Mouse (Mus musculus) telencephalon, adult 2 months (tissue): ENCODE data around the gene Dmtf1.
A peak's percentile ranks its signal among the peaks of the same experiment; 100 is the strongest.
"Not testable (repeated sequence)": the region's sequence is repeated elsewhere in the genome, so short reads cannot be mapped to it uniquely, and the experiment has no call there.

Source experiments
- DNase-seq: peaks from one replicate; pipeline ENCODE4 v3.0.0-alpha.2; 2011; ENCODE audit warnings: low read depth, low spot score

Dmtf1 gene

GRCm38 (mm10) chr5:9161456-9162041 is at the start of gene Dmtf1:
Gene Dmtf1, minus strand, starts transcription at chr5:9161776.
- DNase-seq = peak; percentile 89

- DNase-seq = no peak
Observed at GRCm38 (mm10) chr5:9186467-9186866, 24.9 kb upstream of the Dmtf1 start.

- no peak for DNase-seq
Observed at GRCm38 (mm10) chr5:9173295-9173694, 11.7 kb upstream of the Dmtf1 start.

- not testable (repeated sequence) for DNase-seq
Observed at GRCm38 (mm10) chr5:9169328-9170005, 7.9 kb upstream of the Dmtf1 start.

GRCm38 (mm10) chr5:9166366-9166765 is 4.8 kb upstream of the Dmtf1 start:
- no peak for DNase-seq

- not testable (repeated sequence) for DNase-seq
Observed at GRCm38 (mm10) chr5:9165151-9165550, 3.6 kb upstream of the Dmtf1 start.

GRCm38 (mm10) chr5:9163411-9163810 is 1.8 kb upstream of the Dmtf1 start:
- no peak for DNase-seq

GRCm38 (mm10) chr5:9162088-9162487 is 512 bp upstream of the Dmtf1 start:
- no peak for DNase-seq

GRCm38 (mm10) chr5:9160831-9161455 is 633 bp downstream of the Dmtf1 start:
- DNase-seq = no peak

GRCm38 (mm10) chr5:9157336-9157735 is 4.2 kb downstream of the Dmtf1 start:
- no peak for DNase-seq

GRCm38 (mm10) chr5:9156746-9157145 is 4.8 kb downstream of the Dmtf1 start:
- no peak for DNase-seq

GRCm38 (mm10) chr5:9149273-9149850 is 12.2 kb downstream of the Dmtf1 start:
- no peak for DNase-seq

- DNase-seq = no peak
Observed at GRCm38 (mm10) chr5:9142376-9142775, 19.2 kb downstream of the Dmtf1 start.

GRCm38 (mm10) chr5:9140724-9141123 is 20.9 kb downstream of the Dmtf1 start:
- DNase-seq = no peak

GRCm38 (mm10) chr5:9135588-9135987 is 26.0 kb downstream of the Dmtf1 start:
- no peak for DNase-seq

GRCm38 (mm10) chr5:9131786-9132185 is 29.8 kb downstream of the Dmtf1 start:
- DNase-seq = no peak

- DNase-seq = peak; percentile 28
Observed at GRCm38 (mm10) chr5:9128566-9128965, 33.0 kb downstream of the Dmtf1 start.

- DNase-seq = no peak
Observed at GRCm38 (mm10) chr5:9124134-9124533, 37.4 kb downstream of the Dmtf1 start.

GRCm38 (mm10) chr5:9114162-9114561 is 47.4 kb downstream of the Dmtf1 start:
- no peak for DNase-seq

GRCm38 (mm10) chr5:9111759-9112158 is 49.8 kb downstream of the Dmtf1 start:
- no peak for DNase-seq

GRCm38 (mm10) chr5:9111285-9111684 is 50.3 kb downstream of the Dmtf1 start:
- no peak for DNase-seq

GRCm38 (mm10) chr5:9109582-9109981 is 52.0 kb downstream of the Dmtf1 start:
- no peak for DNase-seq

- DNase-seq = no peak
Observed at GRCm38 (mm10) chr5:9108490-9108889, 53.1 kb downstream of the Dmtf1 start.
